Mouse (Mus musculus): ENCODE results near the gene Rubcnl.

DNA sequence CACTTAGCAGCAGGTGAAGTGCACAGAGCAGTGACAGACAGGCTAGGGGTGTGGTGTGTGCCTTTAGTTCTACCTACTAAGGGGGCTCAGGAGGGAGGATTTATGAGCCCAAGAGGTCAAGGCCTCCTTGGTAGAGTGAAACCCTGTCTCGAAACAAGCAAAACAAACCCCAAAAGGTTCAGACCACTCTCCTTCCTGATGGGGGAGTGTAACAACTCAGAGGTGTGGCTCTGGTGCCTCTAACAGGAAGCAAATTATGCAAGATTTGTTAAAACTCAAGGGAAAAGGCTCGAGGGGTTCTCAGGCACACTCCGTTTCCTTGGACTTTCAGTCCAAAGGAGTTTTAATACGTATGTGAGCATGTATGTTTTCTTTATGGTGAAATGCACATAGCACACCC lies 5.5 kb upstream of the Rubcnl start:
- TF ChIP-seq CTCF (IDR thresholded peaks at IDR 0.05; ENCODE audit: extremely low read depth, insufficient read length, insufficient replicate concordance, low read depth, low read length) (no peak), POLR2A (IDR thresholded peaks at IDR 0.05; ENCODE audit: low read depth, low read length) (no peak)
